Mouse (Mus musculus) forebrain, embryonic 14.5 days (tissue): Measurements from ENCODE around the gene Lcn10. TPM values are rescaled to one million over a fixed set of nuclear protein-coding genes. Genes with fewer than 3 reads are reported as not detected.

Source experiments
- ATAC-seq: fragments of 200-750 bp; cut with Nextera tagmentation; 2 replicates; pipeline ENCODE4 v1.8.0; 2017; ENCODE audit warnings: mild to moderate bottlenecking, moderate library complexity
- DNase-seq: peaks from one replicate; pipeline ENCODE4 v3.0.0-alpha.2; 2015; ENCODE audit warnings: low spot score
- H3K27ac ChIP-seq: fragments of 300-500 bp; sonication (generic); 2 replicates; pipeline ENCODE4 v1.5.1; 2014; ENCODE audit warnings: low read depth, mild to moderate bottlenecking, control low read depth, low read length, moderate library complexity
- H3K27me3 ChIP-seq: fragments of 300-500 bp; sonication (generic); replicated peaks from 2 replicates; pipeline ENCODE4 v1.6.1; 2014; ENCODE audit warnings: low read length, control low read depth, mixed read lengths; ENCODE audit not compliant: control insufficient read depth, insufficient read depth
- H3K36me3 ChIP-seq: fragments of 300-500 bp; sonication (generic); 2 replicates; pipeline ENCODE4 v1.6.1; 2014; ENCODE audit warnings: low read length, control low read depth; ENCODE audit not compliant: control insufficient read depth, insufficient read depth
- H3K4me1 ChIP-seq: fragments of 300-500 bp; sonication (generic); 2 replicates; pipeline ENCODE4 v1.6.1; 2014; ENCODE audit warnings: antibody characterized with exemption, low read length, control low read depth; ENCODE audit not compliant: control insufficient read depth, insufficient read depth
- H3K4me2 ChIP-seq: fragments of 300-500 bp; sonication (generic); 2 replicates; pipeline ENCODE4 v1.6.1; 2014; ENCODE audit warnings: mild to moderate bottlenecking, control low read depth, low read length
- H3K4me3 ChIP-seq: fragments of 300-500 bp; sonication (generic); 2 replicates; pipeline ENCODE4 v1.5.1; 2014; ENCODE audit warnings: low read depth, low read length, control low read depth
- H3K9ac ChIP-seq: fragments of 300-500 bp; sonication (generic); 2 replicates; pipeline ENCODE4 v1.6.1; 2014; ENCODE audit warnings: mild to moderate bottlenecking, low read length, control low read depth, moderate library complexity
- H3K9me3 ChIP-seq: fragments of 300-500 bp; sonication (generic); replicated peaks from 2 replicates; pipeline ENCODE4 v1.6.1; 2016; ENCODE audit warnings: low read length, control low read depth, mixed read lengths; ENCODE audit not compliant: control insufficient read depth
- WGBS: fragments of 180-500 bp; shearing (Covaris S2); extraction: QIAGEN DNeasy Blood & Tissue Kit; methylation state at CpG from one replicate; pipeline ENCODE4 v1.1.7; 2014; 5-methylcytosine and 5-hydroxymethylcytosine counted together
- polyA plus RNA-seq: library from polyadenylated mRNA; unstranded; fragments of >200 nt; fragmentation: Nextera tagmentation; extraction: Ambion mirVana; gene quantifications from 2 replicates; pipeline ENCODE4 v1.2.1, GENCODE M21; 2014

Gene Lcn10
- polyA plus RNA-seq, 1 experiment from 2014 or later: not detected

GRCm38 (mm10) chr2:25660279-25660678, 22.2 kb upstream of the Lcn10 start:
- Histone ChIP-seq H3K27ac (no peak overlapping the region), H3K4me2 (no peak overlapping the region), H3K9me3 (no peaks in the 10 kb centered on the region), H3K9ac (no peak overlapping the region), H3K4me3 (no peak overlapping the region), H3K27me3 (no peaks in the 10 kb centered on the region), H3K36me3 (no peaks in the 10 kb centered on the region), H3K4me1 (no peaks in the 10 kb centered on the region)
- no peak for DNase-seq
- 95% methylated on average over 8 of the region's 8 CpGs for WGBS
- ATAC-seq: no peak

DNA sequence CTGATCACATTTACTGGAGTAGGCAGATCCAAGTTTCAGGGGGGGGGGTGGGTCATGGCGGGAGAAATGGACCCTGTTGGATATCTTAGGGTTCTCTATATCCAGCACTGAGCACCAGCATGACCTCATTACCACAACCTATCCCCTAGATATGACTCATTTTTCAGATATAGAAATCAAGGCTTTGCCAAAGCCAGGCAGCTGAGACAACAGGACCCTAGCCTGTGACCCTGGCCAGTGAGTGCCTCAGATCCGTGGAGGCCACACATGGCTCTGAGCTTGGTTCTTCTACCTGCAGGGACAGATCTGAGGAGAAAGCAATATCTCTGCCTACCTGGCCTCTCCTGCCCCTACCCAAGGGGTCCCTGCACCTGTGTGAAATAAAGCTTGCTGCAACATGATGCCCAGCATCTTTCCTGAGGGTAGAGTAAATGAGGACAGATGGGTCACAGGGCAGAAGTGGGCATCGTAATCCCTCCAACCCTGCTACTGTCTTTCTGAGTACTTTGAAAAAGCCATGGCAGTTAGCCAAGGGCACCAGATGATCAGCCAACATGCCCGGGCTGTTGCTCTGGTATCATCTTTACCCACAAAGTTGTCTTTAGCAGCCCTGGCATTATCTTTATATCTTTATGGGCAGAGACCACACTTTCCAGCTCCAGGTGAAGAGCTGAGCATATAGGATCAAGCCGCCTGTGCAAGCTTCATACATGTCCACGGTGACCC, 21.1 kb upstream of the Lcn10 start:
- 84% methylated on average over 6 of the region's 6 CpGs for WGBS

GRCm38 (mm10) chr2:25663511-25663910, 19.0 kb upstream of the Lcn10 start:
- peak; percentile 27 for DNase-seq
- no peak overlapping the region for H3K4me3 ChIP-seq
- no peak overlapping the region for H3K27ac ChIP-seq
- H3K9ac ChIP-seq: no peak overlapping the region
- no peaks in the 10 kb centered on the region for H3K4me1 ChIP-seq
- no peaks in the 10 kb centered on the region for H3K27me3 ChIP-seq
- H3K4me2 ChIP-seq: no peak overlapping the region
- WGBS: 63% methylated on average over 1 of the region's 1 CpGs
- no peak for ATAC-seq
- no peaks in the 10 kb centered on the region for H3K9me3 ChIP-seq
- H3K36me3 ChIP-seq: no peaks in the 10 kb centered on the region

More for the DNA sequence above, 21.1 kb upstream of the Lcn10 start:
- Histone ChIP-seq H3K4me3 (no peak overlapping the region), H3K27ac (no peak overlapping the region), H3K9me3 (no peaks in the 10 kb centered on the region), H3K9ac (no peak overlapping the region), H3K4me1 (no peaks in the 10 kb centered on the region), H3K4me2 (no peak overlapping the region), H3K27me3 (no peaks in the 10 kb centered on the region), H3K36me3 (no peaks in the 10 kb centered on the region)
- DNase-seq (no peak), ATAC-seq (no peak)

GRCm38 (mm10) chr2:25664125-25664524, 18.4 kb upstream of the Lcn10 start:
- no peak for ATAC-seq
- 89% methylated on average over 5 of the region's 5 CpGs for WGBS
- Histone ChIP-seq H3K4me1 (no peaks in the 10 kb centered on the region), H3K4me3 (no peak overlapping the region), H3K36me3 (no peaks in the 10 kb centered on the region), H3K27me3 (no peaks in the 10 kb centered on the region), H3K9me3 (no peaks in the 10 kb centered on the region), H3K9ac (no peak overlapping the region), H3K4me2 (no peak overlapping the region), H3K27ac (no peak overlapping the region)
- no peak for DNase-seq

GRCm38 (mm10) chr2:25666516-25666915, 16.0 kb upstream of the Lcn10 start:
- Histone ChIP-seq H3K27me3 (no peaks in the 10 kb centered on the region), H3K4me2 (no peak overlapping the region), H3K9ac (no peak overlapping the region), H3K4me3 (no peak overlapping the region), H3K36me3 (no peaks in the 10 kb centered on the region), H3K4me1 (no peaks in the 10 kb centered on the region), H3K9me3 (no peaks in the 10 kb centered on the region), H3K27ac (no peak overlapping the region)
- ATAC-seq (no peak), DNase-seq (no peak)
- 77% methylated on average over 1 of the region's 1 CpGs for WGBS

- H3K27ac ChIP-seq: no peak within 1 kb of the TSS
- H3K9ac ChIP-seq: no peak within 1 kb of the TSS
- ATAC-seq: no peak
- no peaks in the 10 kb centered on the region for H3K36me3 ChIP-seq
- H3K4me3 ChIP-seq: no peak within 1 kb of the TSS
- no peaks in the 10 kb centered on the region for H3K4me1 ChIP-seq
- H3K9me3 ChIP-seq: no peaks in the 10 kb centered on the region
- WGBS: 86% methylated on average over 3 of the region's 3 CpGs
- no peak within 1 kb of the TSS for H3K4me2 ChIP-seq
- no peak for DNase-seq
- no peaks in the 10 kb centered on the region for H3K27me3 ChIP-seq
Measured at GRCm38 (mm10) chr2:25676486-25676885, 6.0 kb upstream of the Lcn10 start, which contains the start of gene Lcn6. TSS of gene Lcn6 (plus strand) at chr2:25676786.

DNA sequence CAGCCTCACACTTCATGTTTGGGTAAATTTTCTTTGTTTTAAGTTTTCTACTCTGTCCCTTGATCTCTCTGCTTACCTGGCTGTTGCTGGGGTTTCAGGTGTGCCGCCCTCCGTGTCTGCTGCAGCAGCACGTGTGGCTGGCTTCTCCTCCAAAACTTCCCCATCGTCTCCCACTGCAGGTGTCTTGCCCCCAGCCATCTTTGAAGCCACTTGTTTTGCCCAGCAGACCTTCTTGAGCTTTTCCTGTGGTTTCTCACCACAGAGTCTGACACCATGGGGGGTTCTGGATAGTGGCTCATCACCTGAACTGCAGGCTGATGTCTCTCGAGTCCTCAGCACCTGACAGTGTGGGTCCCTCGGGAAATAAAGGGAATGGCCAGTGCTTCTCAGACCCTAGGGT, 3.0 kb upstream of the Lcn10 start:
- ATAC-seq (no peak), DNase-seq (no peak)
- no peaks in the 10 kb centered on the region for H3K27me3 ChIP-seq
- H3K27ac ChIP-seq: no peak overlapping the region
- no peaks in the 10 kb centered on the region for H3K9me3 ChIP-seq
- no peak overlapping the region for H3K9ac ChIP-seq
- no peaks in the 10 kb centered on the region for H3K36me3 ChIP-seq
- no peak overlapping the region for H3K4me3 ChIP-seq
- no peak overlapping the region for H3K4me2 ChIP-seq
- H3K4me1 ChIP-seq: no peaks in the 10 kb centered on the region
- 82% methylated on average over 6 of the region's 6 CpGs for WGBS

- no peaks in the 10 kb centered on the region for H3K36me3 ChIP-seq
- no peak for ATAC-seq
- 69% methylated on average over 4 of the region's 4 CpGs for WGBS
- no peak overlapping the region for H3K9ac ChIP-seq
- no peaks in the 10 kb centered on the region for H3K4me1 ChIP-seq
- H3K4me2 ChIP-seq: no peak overlapping the region
- DNase-seq: no peak
- no peak overlapping the region for H3K27ac ChIP-seq
- no peak overlapping the region for H3K4me3 ChIP-seq
- H3K27me3 ChIP-seq: no peaks in the 10 kb centered on the region
- H3K9me3 ChIP-seq: no peaks in the 10 kb centered on the region
Measured at GRCm38 (mm10) chr2:25686941-25687340, 4.4 kb downstream of the Lcn10 start.

- Histone ChIP-seq H3K27ac (no peak overlapping the region), H3K4me3 (no peak overlapping the region), H3K9ac (no peak overlapping the region), H3K9me3 (no peaks in the 10 kb centered on the region), H3K4me2 (no peak overlapping the region), H3K27me3 (0 out of 2 replicates have a peak, but pooled peaks cover 3% of the 10 kb centered on the region), H3K4me1 (no peaks in the 10 kb centered on the region), H3K36me3 (no peaks in the 10 kb centered on the region)
- ATAC-seq (no peak), DNase-seq (peak; percentile 70)
Measured at GRCm38 (mm10) chr2:25694605-25695004, 12.1 kb downstream of the Lcn10 start.
